Mouse (Mus musculus): ENCODE data around the gene Vmn2r27.

DNA sequence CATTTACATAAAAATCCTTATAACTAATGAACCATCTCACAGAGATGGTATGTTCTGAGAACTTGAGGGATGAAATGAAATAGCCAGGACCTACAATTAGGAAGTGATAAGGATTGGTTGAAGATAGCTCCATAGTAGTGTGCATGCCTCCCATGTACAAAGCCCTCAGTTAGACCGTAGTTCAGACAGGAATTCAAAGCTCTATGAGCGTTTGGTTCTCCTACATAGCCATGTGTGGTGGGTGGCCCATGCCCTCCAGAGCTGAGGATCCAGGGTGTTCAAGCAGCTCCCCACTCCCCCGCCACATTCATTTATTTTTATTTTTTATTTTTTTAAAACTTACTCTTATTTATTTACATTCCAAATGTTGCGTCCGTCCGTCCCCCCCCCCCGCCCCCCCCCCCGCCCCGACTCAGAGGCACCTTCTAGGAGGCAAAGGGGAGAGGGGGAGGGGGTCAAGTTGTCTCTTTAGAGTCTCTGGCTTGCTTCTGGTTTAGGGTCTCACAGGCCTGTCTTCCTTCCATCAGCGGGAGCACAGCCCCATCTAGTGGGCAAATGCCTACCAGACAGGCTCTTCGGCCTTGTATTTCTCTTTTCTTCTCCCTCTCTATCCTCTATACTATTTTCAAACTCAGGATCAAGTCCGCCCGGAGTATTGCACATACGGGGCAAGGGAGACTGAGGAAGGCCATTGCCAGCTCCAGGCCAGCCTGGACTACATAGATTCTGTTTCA is 28.7 kb upstream of the Vmn2r27 start:
- peak; percentile 86 for TF ChIP-seq CTCF (IDR thresholded peaks at IDR 0.05; ENCODE audit: borderline replicate concordance, insufficient read depth, low read depth, low read length)
- no peak for TF ChIP-seq POLR2A (IDR thresholded peaks at IDR 0.05; ENCODE audit: borderline replicate concordance, insufficient read depth, low read length)

Data from cerebellum, adult 2 months (tissue).